Comparison of ENCODE assay signal across 8 mouse cellular contexts in genomic region chr7:35036266-35036731, GRCm38 (mm10). TPM values are rescaled to one million over a fixed set of nuclear protein-coding genes. Genes with fewer than 3 reads are reported as not detected.
DNase-seq lines count a peak whose midpoint lies in the region; ATAC-seq and TF ChIP-seq lines count a peak whose summit lies in the region.

No protein-coding gene starts in this region.

- H3K36me3 ChIP-seq in neural tube, embryonic 12.5 days: peaks cover 19% of the 10 kb centered on the region
- peaks cover 9% of the 10 kb centered on the region for H3K36me3 ChIP-seq in hindbrain, embryonic 14.5 days (replicated peaks; ENCODE audit: control insufficient read depth, insufficient read depth)
- peaks cover 31% of the 10 kb centered on the region for H3K36me3 ChIP-seq in limb, embryonic 15.5 days
- H3K36me3 ChIP-seq in stomach, postnatal 0 days (ENCODE audit: control insufficient read depth, insufficient read depth, low read length): peaks cover 3% of the 10 kb centered on the region; the same call in 1 of the 2 replicates

- no peak for TF ChIP-seq CTCF in stomach, postnatal 0 days (IDR thresholded peaks at IDR 0.05; ENCODE audit: low read depth)

- H3K4me1 ChIP-seq in neural tube, embryonic 12.5 days: peaks cover 21% of the 10 kb centered on the region
- H3K4me1 ChIP-seq in hindbrain, embryonic 14.5 days (replicated peaks; ENCODE audit: control insufficient read depth, insufficient read depth, low read length): peaks cover 31% of the 10 kb centered on the region
- H3K4me1 ChIP-seq in limb, embryonic 15.5 days: peaks cover 34% of the 10 kb centered on the region
- H3K4me1 ChIP-seq in stomach, postnatal 0 days (replicated peaks; ENCODE audit: control insufficient read depth, insufficient read depth): no peaks in the 10 kb centered on the region; the same call in none of the 2 replicates

- 0 out of 2 replicates have a peak overlapping the region, but pooled peaks have one; percentile 12 for H3K27ac ChIP-seq in neural tube, embryonic 12.5 days
- H3K27ac ChIP-seq in hindbrain, embryonic 14.5 days: peak overlapping the region; percentile 66
- peak overlapping the region; percentile 57 for H3K27ac ChIP-seq in limb, embryonic 15.5 days
- 0 out of 2 replicates have a peak overlapping the region, but pooled peaks have one; percentile 18 for H3K27ac ChIP-seq in stomach, postnatal 0 days (replicated peaks)

- no peak overlapping the region for H3K4me3 ChIP-seq in neural tube, embryonic 12.5 days
- H3K4me3 ChIP-seq in hindbrain, embryonic 14.5 days (replicated peaks; ENCODE audit: low read length): no peak overlapping the region
- no peak overlapping the region for H3K4me3 ChIP-seq in limb, embryonic 15.5 days
- H3K4me3 ChIP-seq in stomach, postnatal 0 days (ENCODE audit: low read depth, low read length): no peak overlapping the region

- no peak overlapping the region for H3K9ac ChIP-seq in neural tube, embryonic 12.5 days
- H3K9ac ChIP-seq in hindbrain, embryonic 14.5 days: no peak overlapping the region
- no peak overlapping the region for H3K9ac ChIP-seq in limb, embryonic 15.5 days
- H3K9ac ChIP-seq in stomach, postnatal 0 days (ENCODE audit: low read length): no peak overlapping the region

- 59% methylated on average over 5 of the region's 5 CpGs for WGBS in neural tube, embryonic 12.5 days
- 42% methylated on average over 5 of the region's 5 CpGs for WGBS in hindbrain, embryonic 14.5 days
- 50% methylated on average over 5 of the region's 5 CpGs for WGBS in limb, embryonic 15.5 days
- WGBS in stomach, postnatal 0 days: 40% methylated on average over 5 of the region's 5 CpGs

- no peak for TF ChIP-seq EP300 in stomach, postnatal 0 days (optimal IDR thresholded peaks at IDR 0.05)

- H3K27me3 ChIP-seq in neural tube, embryonic 12.5 days (replicated peaks): no peaks in the 10 kb centered on the region
- no peaks in the 10 kb centered on the region for H3K27me3 ChIP-seq in hindbrain, embryonic 14.5 days (ENCODE audit: control insufficient read depth, insufficient read depth, low read length)
- no peaks in the 10 kb centered on the region for H3K27me3 ChIP-seq in limb, embryonic 15.5 days
- no peaks in the 10 kb centered on the region for H3K27me3 ChIP-seq in stomach, postnatal 0 days (ENCODE audit: control insufficient read depth, insufficient read depth, low read length)

- H3K4me2 ChIP-seq in neural tube, embryonic 12.5 days (replicated peaks): no peak overlapping the region
- H3K4me2 ChIP-seq in hindbrain, embryonic 14.5 days (replicated peaks): no peak overlapping the region
- H3K4me2 ChIP-seq in limb, embryonic 15.5 days: no peak overlapping the region
- H3K4me2 ChIP-seq in stomach, postnatal 0 days (replicated peaks; ENCODE audit: low read depth): no peak overlapping the region

- H3K9me3 ChIP-seq in neural tube, embryonic 12.5 days: no peaks in the 10 kb centered on the region
- no peaks in the 10 kb centered on the region for H3K9me3 ChIP-seq in hindbrain, embryonic 14.5 days (ENCODE audit: control insufficient read depth, low read length)
- H3K9me3 ChIP-seq in limb, embryonic 15.5 days: no peaks in the 10 kb centered on the region
- H3K9me3 ChIP-seq in stomach, postnatal 0 days (ENCODE audit: control insufficient read depth, low read length): no peaks in the 10 kb centered on the region

- ATAC-seq in neural tube, embryonic 12.5 days (ENCODE audit: low FRiP score, low read depth): 0 out of 2 replicates have a peak, but pooled peaks have one; percentile 13
- peak; percentile 85 for ATAC-seq in hindbrain, embryonic 14.5 days (ENCODE audit: low FRiP score)
- ATAC-seq in limb, embryonic 15.5 days (ENCODE audit: insufficient number of reproducible peaks, low FRiP score, low TSS enrichment, low read depth): peak; percentile 35; the same call in 1 of the 2 replicates
- peak; percentile 8; the same call in 1 of the 2 replicates for ATAC-seq in stomach, postnatal 0 days (ENCODE audit: low FRiP score, low TSS enrichment)
- ATAC-seq in inflammation-experienced regulatory T-cells, adult 6 months: no peak

- DNase-seq in cerebellum, postnatal 4 days (ENCODE audit: low spot score in 2 of 2): peak; percentile 60 to 63
- DNase-seq in cerebellum, adult 9-11 months: no peak
- DNase-seq in neural tube, embryonic 10.5 days (ENCODE audit: extremely low spot score, low spot score): no peak
- DNase-seq in hindbrain, embryonic 14.5 days (ENCODE audit: low spot score): peak; percentile 66
- DNase-seq in stomach, postnatal 0 days (ENCODE audit: low spot score): no peak

RNA-seq across cellular contexts. Expression of gene Cebpg, which starts 20.1 kb away (rescaled TPM):
- 48.4 and 50.9 TPM in 2 replicates for polyA plus RNA-seq in neural tube, embryonic 12.5 days (2016; fragmentation: Nextera tagmentation; extraction: Ambion mirVana)
- 28.3 and 30.8 TPM in 2 replicates for polyA plus RNA-seq in hindbrain, embryonic 14.5 days (2014; fragmentation: Nextera tagmentation; extraction: Ambion mirVana)
- 36.6 and 43.0 TPM in 2 replicates for polyA plus RNA-seq in limb, embryonic 15.5 days (2015; fragmentation: Nextera tagmentation; extraction: Ambion mirVana)
- 27.9 and 29.7 TPM in 2 replicates for polyA plus RNA-seq in stomach, postnatal 0 days (2015; fragmentation: Nextera tagmentation; extraction: Ambion mirVana)
- polyA plus RNA-seq in inflammation-experienced regulatory T-cells, adult 6 months (2017; shearing (Covaris generic)): 1 to 10 TPM; 8.9 to 9.5 (median 9.0) TPM

Comparison
In these comparisons a context has a peak if more than half of its experiments do, and no peak if none do; other contexts are left out.
1. DNase-seq: peak in cerebellum, postnatal 4 days (2 of 2) and hindbrain, embryonic 14.5 days (single experiment); none in cerebellum, adult 9-11 months (single experiment), neural tube, embryonic 10.5 days (single experiment) and stomach, postnatal 0 days (single experiment).
2. H3K27ac ChIP-seq: peak in every context shown above with its lines; median percentile 66 in hindbrain, embryonic 14.5 days; 57 in limb, embryonic 15.5 days; 18 in stomach, postnatal 0 days; 12 in neural tube, embryonic 12.5 days.